Mouse (Mus musculus) hindbrain, postnatal 0 days (tissue): ENCODE results near the gene Skap1. TPM values are rescaled to one million over a fixed set of nuclear protein-coding genes. Genes with fewer than 3 reads are reported as not detected.
A peak's percentile ranks its signal among the peaks of the same experiment; 100 is the strongest.

Source experiments
- ATAC-seq: fragments of 200-750 bp; cut with Nextera tagmentation; 2 replicates; pipeline ENCODE4 v1.8.0; 2017; ENCODE audit warnings: mild to moderate bottlenecking, moderate TSS enrichment, moderate library complexity
- DNase-seq: peaks from one replicate; pipeline ENCODE4 v3.0.0-alpha.2; 2015; ENCODE audit warnings: low spot score
- H3K27ac ChIP-seq: fragments of 300-500 bp; sonication (generic); 2 replicates; pipeline ENCODE4 v1.5.1; 2014; ENCODE audit warnings: mild to moderate bottlenecking
- H3K27me3 ChIP-seq: fragments of 300-500 bp; sonication (generic); 2 replicates; pipeline ENCODE4 v1.6.1; 2014; ENCODE audit warnings: low read length, mixed read lengths; ENCODE audit not compliant: insufficient read depth
- H3K36me3 ChIP-seq: fragments of 300-500 bp; sonication (generic); 2 replicates; pipeline ENCODE4 v1.6.1; 2014; ENCODE audit warnings: low read length, mixed read lengths; ENCODE audit not compliant: insufficient read depth
- H3K4me1 ChIP-seq: fragments of 300-500 bp; sonication (generic); 2 replicates; pipeline ENCODE4 v1.6.1; 2014; ENCODE audit warnings: antibody characterized with exemption, low read length, mixed read lengths; ENCODE audit not compliant: insufficient read depth
- H3K4me2 ChIP-seq: fragments of 300-500 bp; sonication (generic); 2 replicates; pipeline ENCODE4 v1.6.1; 2014; ENCODE audit warnings: low read depth, mild to moderate bottlenecking, low read length, moderate library complexity, mixed read lengths
- H3K4me3 ChIP-seq: fragments of 300-500 bp; sonication (generic); 2 replicates; pipeline ENCODE4 v1.5.1; 2014; ENCODE audit warnings: low read length
- H3K9ac ChIP-seq: fragments of 300-500 bp; sonication (generic); replicated peaks from 2 replicates; pipeline ENCODE4 v1.6.1; 2014; ENCODE audit warnings: mild to moderate bottlenecking, low read length, moderate library complexity, mixed read lengths
- H3K9me3 ChIP-seq: fragments of 300-500 bp; sonication (generic); 2 replicates; pipeline ENCODE4 v1.6.1; 2016; ENCODE audit warnings: low read length, mixed read lengths
- CTCF ChIP-seq: IDR thresholded peaks from 2 replicates; pipeline ENCODE4 v1.5.1; 2016; ENCODE audit warnings: antibody characterized with exemption, control low read depth, low read depth
- WGBS: fragments of 180-500 bp; shearing (Covaris S2); extraction: QIAGEN DNeasy Blood & Tissue Kit; methylation state at CpG from one replicate; pipeline ENCODE4 v1.1.7; 2014; 5-methylcytosine and 5-hydroxymethylcytosine counted together
- polyA plus RNA-seq: library from polyadenylated mRNA; unstranded; fragments of >200 nt; fragmentation: Nextera tagmentation; extraction: Ambion mirVana; gene quantifications from 2 replicates; pipeline ENCODE4 v1.2.1, GENCODE M21; 2015
- total RNA-seq: library from RNA; depleted of rRNA; stranded (reverse); fragments of >200 nt; gene quantifications from 2 replicates; pipeline ENCODE4 v1.2.3, GENCODE M21; 2014

The Skap1 gene
- total and polyA plus RNA-seq, 2 experiments from 2014 or later = 2.5 to 5.7 TPM

DNA sequence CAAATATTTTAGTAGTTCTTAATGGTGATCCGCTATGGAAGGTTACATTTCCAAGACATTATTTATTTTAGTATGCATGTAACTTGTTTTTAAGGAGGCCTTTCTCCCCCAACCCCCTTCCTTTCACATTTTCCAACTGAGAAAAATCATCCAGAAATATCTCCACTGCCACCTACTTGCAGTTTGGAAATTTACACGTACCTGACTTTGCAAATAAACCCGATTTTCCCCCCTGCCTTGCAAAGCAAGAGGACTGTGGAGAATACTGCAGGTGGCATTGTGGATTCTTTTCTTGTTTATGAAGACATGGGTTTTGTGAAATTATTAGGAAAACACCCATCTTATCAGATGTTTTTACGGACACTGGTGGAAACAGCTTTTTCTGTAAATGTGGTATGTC lies 160.0 kb downstream of the Skap1 start:
- Histone ChIP-seq H3K27ac (no peak overlapping the region), H3K9ac (no peak overlapping the region), H3K9me3 (no peaks in the 10 kb centered on the region), H3K4me2 (no peak overlapping the region), H3K4me1 (no peaks in the 10 kb centered on the region; the same call in 1 of the 2 replicates), H3K27me3 (0 out of 2 replicates have a peak, but pooled peaks cover 5% of the 10 kb centered on the region), H3K36me3 (no peaks in the 10 kb centered on the region), H3K4me3 (no peak overlapping the region)
- peak; percentile 56 for TF ChIP-seq CTCF
- DNase-seq = peak; percentile 72
- WGBS = 42% methylated on average over 4 of the region's 4 CpGs
- ATAC-seq = no peak

DNA sequence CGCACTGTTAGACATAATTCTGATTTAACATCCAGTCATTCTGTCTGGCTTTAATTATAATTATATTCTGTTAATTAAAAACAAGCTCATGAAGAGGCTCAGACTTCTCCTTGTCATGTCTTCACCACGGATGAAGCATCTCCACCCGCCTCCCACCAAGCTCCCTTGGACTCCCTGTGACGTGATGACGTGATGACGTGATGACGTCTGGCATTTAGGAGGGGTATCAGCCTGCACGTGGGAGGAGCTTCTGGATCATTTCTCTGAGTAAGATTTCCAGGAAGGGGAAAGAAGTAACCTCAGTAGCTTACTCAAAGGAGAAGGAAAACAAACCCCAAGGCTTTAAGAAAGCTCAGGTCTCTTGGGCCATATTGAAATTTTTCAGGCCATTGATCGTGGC lies 165.4 kb downstream of the Skap1 start:
- Histone ChIP-seq H3K9me3 (no peaks in the 10 kb centered on the region), H3K27me3 (no peaks in the 10 kb centered on the region), H3K4me2 (no peak overlapping the region), H3K27ac (no peak overlapping the region), H3K36me3 (no peaks in the 10 kb centered on the region), H3K9ac (no peak overlapping the region), H3K4me3 (no peak overlapping the region), H3K4me1 (no peaks in the 10 kb centered on the region)
- ATAC-seq = peak; percentile 51; the same call in 1 of the 2 replicates
- TF ChIP-seq CTCF = no peak
- DNase-seq = peak; percentile 73
- WGBS = 46% methylated on average over 9 of the region's 9 CpGs

DNA sequence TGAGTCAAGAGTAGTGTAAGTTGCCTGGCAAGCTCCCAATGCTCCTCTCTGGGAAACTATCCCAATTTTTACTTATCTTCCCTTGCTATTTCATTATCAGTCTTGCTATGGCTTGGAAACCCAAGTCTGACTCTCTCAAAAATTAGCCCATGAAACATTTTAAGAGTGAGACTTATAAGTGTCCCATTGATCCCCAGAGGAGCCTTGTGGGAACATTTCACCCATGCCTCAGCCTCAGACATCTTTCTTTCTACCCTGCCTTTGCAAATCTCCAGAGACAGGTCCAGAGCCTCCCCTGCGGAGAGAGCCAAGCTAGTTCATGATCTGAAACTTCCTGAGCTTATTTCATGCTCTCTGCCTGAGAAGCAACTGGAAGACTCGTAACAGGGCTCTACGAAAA lies 167.1 kb downstream of the Skap1 start:
- Histone ChIP-seq H3K27me3 (no peaks in the 10 kb centered on the region), H3K4me2 (no peak overlapping the region), H3K9ac (no peak overlapping the region), H3K27ac (no peak overlapping the region), H3K36me3 (no peaks in the 10 kb centered on the region), H3K9me3 (no peaks in the 10 kb centered on the region), H3K4me3 (no peak overlapping the region), H3K4me1 (no peaks in the 10 kb centered on the region)
- ATAC-seq (no peak), DNase-seq (no peak)
- TF ChIP-seq CTCF = no peak
- 73% methylated on average over 3 of the region's 3 CpGs for WGBS

DNA sequence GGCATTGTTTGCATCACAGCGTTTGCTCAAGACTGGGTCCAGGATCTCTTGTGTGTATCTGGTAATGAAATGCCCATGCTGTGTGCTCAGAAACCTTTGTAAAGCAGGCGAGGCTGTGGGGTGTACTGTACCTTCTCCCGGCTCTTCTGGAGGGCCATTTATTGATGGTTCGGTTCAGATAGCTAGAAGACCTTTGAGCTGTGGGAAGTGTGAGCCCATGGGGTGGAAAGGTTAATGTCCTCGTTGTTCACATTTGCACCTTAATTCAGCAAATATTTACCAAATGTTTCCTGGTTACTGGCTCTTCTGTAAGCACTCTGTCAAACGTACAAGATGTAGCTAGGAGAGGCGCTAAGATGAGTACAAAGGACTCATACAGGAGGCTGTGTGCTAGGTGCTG lies 173.5 kb downstream of the Skap1 start:
- DNase-seq = no peak
- TF ChIP-seq CTCF = no peak
- no peaks in the 10 kb centered on the region for H3K27me3 ChIP-seq
- H3K9ac ChIP-seq = no peak overlapping the region
- H3K27ac ChIP-seq = no peak overlapping the region
- H3K36me3 ChIP-seq = no peaks in the 10 kb centered on the region
- H3K9me3 ChIP-seq = no peaks in the 10 kb centered on the region
- 71% methylated on average over 7 of the region's 7 CpGs for WGBS
- no peak overlapping the region for H3K4me3 ChIP-seq
- no peak overlapping the region for H3K4me2 ChIP-seq
- no peaks in the 10 kb centered on the region for H3K4me1 ChIP-seq
- ATAC-seq = no peak

DNA sequence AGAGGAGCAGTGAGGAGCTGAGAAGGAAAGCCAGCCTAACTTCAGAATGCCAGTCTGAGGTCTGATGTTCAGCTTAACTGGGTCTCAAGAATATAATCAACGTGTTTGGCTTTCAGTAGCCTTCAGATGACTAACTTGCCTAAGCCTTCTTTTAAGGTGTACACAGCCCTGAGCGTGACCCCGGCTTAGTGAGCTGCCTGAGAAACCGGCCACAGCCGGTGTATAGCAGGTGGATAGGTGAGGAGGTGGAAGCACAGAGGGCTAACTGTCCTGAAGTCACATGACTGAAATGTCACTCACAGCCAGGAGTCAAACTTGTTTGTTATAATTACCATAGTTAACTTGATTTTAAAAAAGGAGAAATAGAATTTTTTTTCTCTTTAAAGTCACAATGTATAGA lies 175.4 kb downstream of the Skap1 start:
- no peaks in the 10 kb centered on the region for H3K9me3 ChIP-seq
- no peak overlapping the region for H3K4me3 ChIP-seq
- no peaks in the 10 kb centered on the region for H3K27me3 ChIP-seq
- no peak for DNase-seq
- ATAC-seq = no peak
- H3K4me2 ChIP-seq = no peak overlapping the region
- H3K36me3 ChIP-seq = no peaks in the 10 kb centered on the region
- H3K4me1 ChIP-seq = no peaks in the 10 kb centered on the region
- H3K9ac ChIP-seq = no peak overlapping the region
- 73% methylated on average over 5 of the region's 5 CpGs for WGBS
- TF ChIP-seq CTCF = no peak
- no peak overlapping the region for H3K27ac ChIP-seq

DNA sequence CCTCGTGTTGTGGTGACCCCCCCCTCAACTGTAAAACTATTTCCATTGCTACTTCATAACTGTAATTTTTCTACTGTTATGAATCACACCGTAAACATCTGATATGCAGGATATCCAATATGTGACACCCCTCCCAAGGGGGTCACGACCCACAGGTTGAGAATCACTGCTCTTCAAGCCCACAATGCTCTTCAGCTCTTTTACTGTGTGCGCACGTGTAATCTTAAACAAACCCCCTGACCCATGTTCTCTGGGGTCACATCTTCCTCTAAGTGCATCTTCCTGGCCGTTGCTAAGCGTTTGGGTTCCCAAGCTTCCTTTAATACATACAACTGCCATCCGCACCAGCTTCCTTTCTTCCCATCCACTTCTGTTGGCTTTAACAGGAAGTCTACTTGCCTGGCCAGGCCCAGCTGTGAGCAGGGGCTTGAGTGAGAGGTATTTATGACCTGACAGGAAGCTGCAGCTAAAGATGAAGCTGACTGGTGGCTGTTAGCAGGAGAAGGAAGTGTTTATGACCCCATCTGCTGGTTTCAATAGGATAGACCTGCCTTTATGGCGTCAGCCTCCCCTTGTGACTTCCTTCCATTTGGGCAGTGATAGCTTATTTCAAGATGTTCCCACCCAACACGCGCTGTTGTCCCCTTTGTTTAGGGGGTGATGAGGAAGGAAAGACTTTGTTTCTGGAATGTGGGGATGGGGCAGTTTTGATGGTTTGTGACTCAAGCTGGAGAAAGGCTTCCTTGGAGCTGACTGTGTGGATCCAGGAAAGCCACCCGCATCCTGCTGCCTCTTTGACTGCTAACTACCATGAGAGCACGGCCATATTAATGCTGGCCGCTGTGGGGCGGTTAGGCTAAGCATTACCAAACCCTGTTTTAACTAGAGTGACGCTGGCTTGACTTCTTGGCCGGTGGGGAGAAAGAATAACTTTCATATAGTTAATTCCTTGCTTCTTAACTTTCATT lies 178.1 kb downstream of the Skap1 start:
- TF ChIP-seq CTCF = no peak
- no peaks in the 10 kb centered on the region for H3K27me3 ChIP-seq
- no peak overlapping the region for H3K4me2 ChIP-seq
- 76% methylated on average over 17 of the region's 17 CpGs for WGBS
- no peaks in the 10 kb centered on the region for H3K36me3 ChIP-seq
- no peaks in the 10 kb centered on the region for H3K9me3 ChIP-seq
- ATAC-seq (no peak), DNase-seq (no peak)
- H3K4me1 ChIP-seq = no peaks in the 10 kb centered on the region
- no peak overlapping the region for H3K9ac ChIP-seq
- H3K4me3 ChIP-seq = no peak overlapping the region
- no peak overlapping the region for H3K27ac ChIP-seq

DNA sequence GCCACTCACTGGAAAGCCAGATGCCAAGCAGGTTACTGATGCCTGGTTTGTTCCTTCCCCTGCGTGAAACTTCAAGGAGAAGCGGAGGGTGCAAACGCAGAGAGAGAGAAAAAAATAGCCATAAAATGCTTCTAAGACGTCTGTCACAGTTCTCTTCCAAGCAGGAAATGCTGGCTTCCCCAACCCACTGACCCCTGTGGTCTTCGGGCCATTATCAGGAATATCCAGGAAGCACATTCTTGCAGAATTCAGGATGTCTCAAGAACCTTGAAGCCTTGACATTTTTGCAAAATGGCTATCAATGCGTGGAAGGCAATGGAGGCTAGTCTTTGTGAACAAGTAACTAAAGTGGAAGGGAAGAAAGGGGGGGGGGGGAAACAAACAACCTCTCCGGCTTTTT lies 180.6 kb downstream of the Skap1 start:
- H3K27ac ChIP-seq = no peak overlapping the region; the same call in 1 of the 2 replicates
- no peak overlapping the region for H3K4me2 ChIP-seq
- WGBS = 67% methylated on average over 7 of the region's 7 CpGs
- no peak for TF ChIP-seq CTCF
- H3K4me1 ChIP-seq = no peaks in the 10 kb centered on the region
- no peak overlapping the region for H3K4me3 ChIP-seq
- H3K27me3 ChIP-seq = no peaks in the 10 kb centered on the region
- ATAC-seq = no peak
- H3K9me3 ChIP-seq = no peaks in the 10 kb centered on the region
- DNase-seq = no peak
- H3K9ac ChIP-seq = no peak overlapping the region
- H3K36me3 ChIP-seq = no peaks in the 10 kb centered on the region
